Mouse (Mus musculus) liver, adult (tissue): Measurements from ENCODE around the gene Gm12355.

Experiments
- GATA4 ChIP-seq: IDR thresholded peaks from 2 replicates; pipeline ENCODE4 v1.6.1; 2014; ENCODE audit warnings: mild to moderate bottlenecking, low read length; ENCODE audit not compliant: insufficient replicate concordance

Gm12355 gene

DNA sequence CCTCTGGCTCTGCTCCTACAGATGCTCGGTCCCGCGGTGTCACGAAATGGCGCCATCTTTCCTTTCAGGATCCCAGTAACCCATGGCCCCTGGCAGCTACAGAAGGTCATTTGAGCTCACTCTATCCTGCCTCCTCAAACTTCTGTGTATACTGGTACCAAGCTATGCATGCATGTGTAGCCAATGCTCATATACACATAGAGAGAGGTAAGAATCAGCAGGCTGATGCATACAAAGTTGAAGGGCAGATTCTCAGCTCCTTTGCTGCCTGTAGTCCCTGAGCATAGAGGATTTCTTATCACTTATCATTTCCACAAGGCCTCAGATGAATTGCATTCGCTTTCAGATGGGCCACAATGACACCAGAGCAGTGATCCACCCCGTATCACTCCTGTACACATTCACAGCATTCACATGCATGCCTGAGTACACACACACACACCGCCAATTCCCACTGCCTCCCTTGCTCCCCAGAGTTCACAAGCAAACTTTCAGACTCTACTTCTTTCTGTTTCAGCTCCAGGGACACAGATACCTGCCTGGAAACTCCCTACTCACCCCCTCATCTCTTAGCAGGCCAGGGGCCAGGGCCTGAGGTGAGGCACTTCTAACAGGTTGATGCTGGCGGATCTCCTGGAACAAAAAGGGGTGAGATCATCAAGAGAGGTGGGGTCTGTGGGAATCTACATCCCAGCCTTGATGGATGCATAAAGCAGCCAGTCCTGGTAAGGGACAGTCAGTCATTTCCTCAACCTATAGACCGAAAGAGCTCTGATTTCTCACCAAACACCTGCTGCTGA is at the start of gene Gm12355, which contains the start of gene Gsdma3:
Gene Gm12355 (minus strand): TSS at position 51 of the 800 bp plus-strand sequence.
Gene Gsdma3 (plus strand): TSS at position 750 of the 800 bp plus-strand sequence.
- TF ChIP-seq GATA4: no peak

DNA sequence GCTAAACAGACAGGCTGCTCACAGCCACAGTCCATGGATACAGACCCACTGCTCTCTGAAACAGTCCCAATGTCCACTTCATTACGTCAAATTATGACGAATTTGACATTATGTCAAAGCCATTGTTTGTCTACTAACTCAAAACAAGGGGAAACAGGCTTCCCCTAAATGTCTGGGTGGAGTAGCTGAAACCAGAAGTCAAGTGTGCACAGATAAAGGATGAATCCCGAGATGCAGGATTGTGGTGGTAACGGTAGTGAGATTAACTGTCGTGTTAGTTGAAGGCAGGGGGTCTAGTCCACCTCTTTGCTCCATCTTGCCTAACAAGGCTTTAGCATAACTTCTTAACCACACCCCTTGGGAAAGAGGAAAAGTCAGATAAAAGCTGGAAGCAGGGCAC is 47.0 kb upstream of the Gm12355 start:
- TF ChIP-seq GATA4: no peak

DNA sequence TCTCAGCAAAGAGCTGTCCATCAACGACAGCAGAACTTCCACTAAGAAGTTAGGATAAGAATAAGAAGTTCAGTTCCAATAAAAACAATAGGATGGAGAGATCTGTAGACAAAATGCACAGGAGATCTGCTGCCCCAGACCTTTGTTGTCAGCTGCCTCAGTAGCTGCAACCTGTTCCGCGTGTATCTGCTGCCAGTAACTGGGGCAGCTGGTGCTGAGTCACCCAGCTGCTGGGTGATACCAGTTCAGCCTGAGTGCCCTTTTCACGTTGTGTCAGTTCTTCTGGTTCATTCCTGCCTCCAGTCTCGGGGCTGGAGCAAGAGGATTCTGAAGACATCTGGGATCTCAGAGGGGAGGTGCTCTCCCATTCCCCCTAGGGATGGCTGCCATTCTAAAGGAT is 46.4 kb upstream of the Gm12355 start:
- no peak for TF ChIP-seq GATA4

DNA sequence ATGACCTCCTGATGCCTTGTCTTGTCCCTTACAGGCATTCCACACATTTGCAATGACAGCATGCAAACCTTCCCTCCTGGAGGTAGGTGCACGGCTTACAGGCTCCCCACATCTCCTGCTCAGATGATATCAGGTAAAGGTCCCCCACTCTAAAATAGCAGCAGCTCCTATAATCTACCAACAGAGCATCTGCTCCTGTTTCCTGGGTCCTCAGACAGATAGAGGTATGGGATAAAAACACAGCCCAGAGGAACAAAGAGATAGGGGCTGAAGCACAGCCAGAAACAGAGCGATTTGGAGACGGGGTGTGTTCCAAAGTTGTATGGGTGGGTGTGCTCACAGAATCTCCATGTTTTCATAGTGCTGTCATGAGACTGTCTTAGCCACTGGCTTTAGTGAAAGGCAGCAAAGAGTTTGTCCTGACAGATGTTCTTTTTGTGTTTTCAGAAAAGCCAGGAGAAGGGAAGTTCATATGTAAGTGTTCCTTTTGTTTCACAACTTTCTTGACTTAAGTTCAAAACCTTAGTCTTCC is 45.9 kb upstream of the Gm12355 start:
- no peak for TF ChIP-seq GATA4

DNA sequence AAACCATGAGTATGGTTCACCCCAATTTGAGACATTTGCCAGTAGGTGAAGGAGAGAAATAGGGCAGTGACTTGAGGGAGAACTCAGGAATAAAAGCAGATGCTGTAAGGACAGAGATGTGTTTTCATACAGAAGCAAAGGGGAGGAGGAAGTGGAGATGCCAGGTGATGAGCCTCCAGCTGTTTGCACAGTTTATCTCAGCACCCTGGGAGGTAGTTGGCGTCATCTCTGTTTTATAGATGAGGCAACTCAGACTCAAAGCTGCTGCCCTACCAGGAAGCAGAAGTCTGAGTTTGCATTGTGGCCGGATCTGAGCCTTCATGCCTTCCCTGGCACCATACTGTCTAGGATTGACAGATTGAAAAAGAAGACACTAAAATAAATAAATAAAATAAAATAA is 43.5 kb upstream of the Gm12355 start:
- no peak for TF ChIP-seq GATA4

DNA sequence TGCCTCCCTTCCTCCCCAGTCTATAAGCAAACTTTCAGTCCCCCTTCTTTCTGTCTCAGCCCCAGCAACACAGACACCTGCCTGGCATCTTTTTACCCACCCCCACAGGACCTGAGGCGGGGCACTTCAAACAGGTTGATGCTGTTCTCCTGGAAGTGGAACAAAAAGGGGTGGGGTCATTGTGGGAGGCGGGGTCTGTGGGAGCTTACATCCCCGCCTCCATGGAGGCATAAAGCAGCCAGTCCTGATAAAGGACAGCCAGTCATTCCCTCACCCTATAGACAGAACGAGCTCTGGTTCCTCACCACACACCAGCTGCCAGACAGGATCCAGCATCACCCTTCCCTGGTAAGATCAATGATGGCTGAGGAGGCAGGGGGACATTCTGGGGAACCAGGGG is 38.6 kb upstream of the Gm12355 start, which contains the start of gene Gsdma:
Gene Gsdma (plus strand): TSS at position 261 of the 400 bp plus-strand sequence.
- no peak for TF ChIP-seq GATA4

DNA sequence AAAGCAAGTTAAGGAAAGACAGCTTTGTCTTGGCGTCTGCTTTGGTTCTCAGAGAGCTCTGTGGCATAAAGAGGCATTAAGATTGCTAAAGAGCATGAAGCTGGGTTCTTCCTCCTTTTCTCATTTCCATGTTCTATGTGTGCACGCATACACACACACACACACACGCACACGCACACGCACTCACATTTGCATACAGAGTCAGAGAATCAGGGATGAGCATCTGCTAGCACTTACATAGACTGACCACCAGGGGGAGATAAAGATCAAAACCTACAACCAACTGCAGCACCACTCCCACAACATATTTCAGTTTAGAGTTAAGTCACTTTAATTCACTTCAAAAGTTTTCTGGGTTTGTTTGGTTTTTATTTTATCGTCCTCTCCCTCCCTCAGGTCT is 35.1 kb upstream of the Gm12355 start:
- TF ChIP-seq GATA4: no peak

DNA sequence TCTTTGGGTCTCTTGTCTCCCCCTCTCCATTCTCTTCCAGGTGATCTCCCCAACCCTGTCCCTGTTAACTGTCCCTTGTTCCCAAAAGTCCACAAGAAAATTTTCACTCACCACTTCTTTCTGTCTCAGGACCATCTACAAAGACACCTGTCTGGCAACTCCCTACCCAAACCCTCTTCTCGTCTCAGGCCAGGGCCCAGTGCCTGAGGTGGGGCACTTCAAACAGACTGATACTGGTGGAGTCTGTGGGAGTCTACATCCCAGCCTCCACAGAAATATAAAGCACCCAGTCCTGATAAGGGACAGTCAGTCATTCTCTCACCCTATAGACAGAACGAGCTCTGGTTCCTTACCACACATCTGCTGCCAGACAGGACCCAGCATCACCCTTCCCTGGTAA is 21.0 kb upstream of the Gm12355 start, which contains the start of gene Gsdma2:
Gene Gsdma2 (plus strand): TSS at position 301 of the 400 bp plus-strand sequence.
- no peak for TF ChIP-seq GATA4

DNA sequence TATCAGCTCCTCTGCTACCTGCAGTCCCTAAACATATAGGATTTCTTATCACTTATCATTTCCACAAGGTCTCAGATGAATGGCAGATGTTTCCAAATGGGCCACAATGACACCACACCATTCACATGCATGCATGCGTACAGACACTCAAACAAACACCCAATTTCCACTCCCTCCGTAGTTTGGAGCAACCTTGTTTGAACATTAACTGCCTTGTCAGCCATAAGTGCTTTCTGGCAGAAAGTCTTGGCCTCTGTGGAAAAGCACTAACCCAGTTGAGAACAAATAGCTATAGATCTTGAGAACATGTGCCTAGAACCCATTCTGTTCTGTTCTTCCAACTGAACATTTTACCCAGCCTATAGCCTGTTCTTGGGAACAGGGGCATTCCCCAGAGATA is 20.5 kb upstream of the Gm12355 start:
- TF ChIP-seq GATA4: no peak

DNA sequence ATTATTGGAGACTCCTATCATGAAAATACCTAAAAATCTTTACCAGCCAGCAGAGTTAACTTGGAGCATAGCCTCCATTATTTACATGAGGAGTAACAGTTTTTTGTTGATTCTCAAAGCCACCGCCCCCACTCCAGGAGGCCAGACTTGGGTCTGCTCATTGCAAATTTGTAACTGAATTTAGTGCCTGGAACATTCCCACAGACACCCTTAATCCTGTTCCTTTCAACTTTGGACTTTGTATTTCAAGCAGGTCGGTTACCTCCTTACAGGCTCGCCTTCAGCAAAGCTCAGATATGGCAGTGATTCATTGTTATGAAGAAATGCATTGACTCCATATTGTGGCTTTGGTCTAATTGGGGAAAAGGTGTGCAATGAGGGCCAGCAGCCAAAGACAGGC is 19.3 kb upstream of the Gm12355 start:
- no peak for TF ChIP-seq GATA4

DNA sequence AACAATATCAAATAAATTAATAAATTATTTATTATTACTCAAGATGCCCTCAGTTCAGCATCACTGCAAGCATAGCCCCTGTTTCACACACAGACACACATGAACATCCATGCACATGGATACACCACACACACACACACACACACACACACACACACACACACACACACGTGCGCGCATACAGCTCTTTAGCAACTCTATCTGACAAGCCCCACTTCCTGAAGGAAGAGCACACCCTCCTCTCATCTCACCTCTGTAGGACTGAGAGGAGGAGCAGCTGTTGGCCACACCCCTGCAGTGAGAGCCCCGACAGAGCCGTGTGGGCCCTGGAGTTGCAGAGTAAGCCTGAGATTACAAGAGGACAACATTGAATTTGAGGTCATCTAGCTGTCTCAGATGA is 14.6 kb upstream of the Gm12355 start:
- no peak for TF ChIP-seq GATA4

DNA sequence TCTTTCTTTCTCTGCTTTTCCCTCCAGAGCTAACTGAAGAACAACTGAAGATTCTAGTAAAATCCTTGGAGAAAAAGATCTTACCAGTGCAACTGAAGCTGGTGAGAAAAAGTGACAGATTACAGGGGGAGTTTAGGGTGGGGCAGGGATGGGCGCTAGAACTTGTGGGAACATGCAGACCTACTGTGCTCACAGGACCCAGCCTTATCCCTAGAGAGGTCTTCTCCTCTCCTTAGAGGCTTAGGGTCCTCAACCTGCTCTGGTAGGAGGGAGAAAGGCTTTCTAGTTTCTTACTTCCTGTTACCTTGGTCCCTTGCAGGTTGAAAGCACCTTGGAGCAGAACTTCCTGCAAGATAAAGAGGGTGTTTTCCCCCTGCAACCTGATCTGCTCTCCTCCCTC is 12.0 kb upstream of the Gm12355 start:
- TF ChIP-seq GATA4: no peak

DNA sequence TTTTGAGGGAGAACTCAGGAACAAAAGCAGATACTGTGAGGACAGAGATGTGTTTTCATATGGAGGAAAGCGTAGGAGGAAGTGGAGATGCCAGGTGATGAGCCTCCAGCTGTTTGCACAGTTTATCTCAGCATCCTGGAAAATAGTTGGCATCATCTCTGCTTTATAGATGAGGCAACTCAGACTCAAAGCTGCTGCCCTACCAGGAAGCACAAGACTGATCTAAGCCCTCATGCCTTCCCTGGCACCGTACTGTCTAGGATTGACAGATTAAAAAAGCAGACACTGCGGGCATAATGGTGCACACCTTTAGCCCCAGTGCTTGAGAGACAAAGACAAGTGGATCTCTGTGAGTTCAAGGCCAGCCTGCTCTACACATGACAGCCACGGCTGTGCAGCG is 5.2 kb upstream of the Gm12355 start:
- no peak for TF ChIP-seq GATA4

DNA sequence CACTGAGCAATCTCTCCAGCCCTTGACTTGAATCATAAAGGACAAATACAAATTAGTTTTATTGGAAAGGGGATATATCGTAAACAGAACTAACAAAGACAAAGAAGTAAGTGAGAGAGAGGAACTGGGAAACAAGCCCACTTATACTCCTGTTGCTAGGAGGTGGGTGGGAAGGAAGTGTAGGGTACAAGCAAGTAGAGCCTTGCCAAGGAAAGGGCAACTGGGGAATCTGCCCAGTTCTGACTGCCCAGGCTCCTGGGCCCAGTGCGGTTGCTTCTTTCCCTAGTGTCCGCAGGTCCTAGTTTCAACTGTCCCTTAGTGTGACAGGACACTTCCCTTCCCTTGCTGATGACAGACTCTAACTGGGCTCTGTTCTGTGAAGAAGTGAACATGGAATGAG is 3.2 kb upstream of the Gm12355 start:
- no peak for TF ChIP-seq GATA4

DNA sequence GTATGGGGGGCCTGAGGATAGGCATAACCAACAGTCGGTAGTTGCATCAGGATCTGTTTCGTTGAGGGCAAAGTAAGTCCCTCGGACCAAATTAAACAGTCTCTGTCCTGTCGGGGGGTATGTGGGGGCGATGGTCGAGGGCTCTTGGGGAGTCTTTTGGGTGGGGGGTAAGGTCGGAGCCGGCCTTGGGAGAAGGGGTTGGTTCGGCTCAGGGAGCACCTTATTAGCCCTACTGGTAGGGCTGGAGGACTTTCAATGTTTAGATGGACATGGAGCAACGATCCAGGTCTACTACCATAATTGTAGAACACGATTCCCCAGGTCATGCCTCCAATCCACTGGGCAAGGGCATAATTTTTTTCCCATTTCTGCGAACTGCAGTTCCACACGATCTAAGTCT is 4.7 kb downstream of the Gm12355 start:
- no peak for TF ChIP-seq GATA4

DNA sequence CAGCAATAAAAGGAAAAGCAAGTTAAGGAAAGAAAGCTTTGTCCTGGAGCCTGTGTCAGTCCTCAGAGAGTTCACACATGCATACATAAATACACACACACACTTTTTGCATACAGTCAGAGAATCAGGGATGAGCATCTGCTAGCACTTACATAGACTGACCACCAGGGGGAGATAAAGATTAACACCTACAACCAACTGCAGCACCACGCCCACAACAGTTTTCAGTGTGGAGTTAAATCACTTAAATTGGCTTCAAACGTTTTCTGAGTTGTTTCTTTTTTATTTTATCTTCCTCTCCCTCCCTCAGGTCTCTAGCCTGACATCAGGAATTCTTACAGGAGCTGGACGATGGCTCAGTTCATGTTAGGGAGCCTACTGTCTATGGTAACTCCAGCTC is 18.7 kb downstream of the Gm12355 start:
- TF ChIP-seq GATA4: no peak

DNA sequence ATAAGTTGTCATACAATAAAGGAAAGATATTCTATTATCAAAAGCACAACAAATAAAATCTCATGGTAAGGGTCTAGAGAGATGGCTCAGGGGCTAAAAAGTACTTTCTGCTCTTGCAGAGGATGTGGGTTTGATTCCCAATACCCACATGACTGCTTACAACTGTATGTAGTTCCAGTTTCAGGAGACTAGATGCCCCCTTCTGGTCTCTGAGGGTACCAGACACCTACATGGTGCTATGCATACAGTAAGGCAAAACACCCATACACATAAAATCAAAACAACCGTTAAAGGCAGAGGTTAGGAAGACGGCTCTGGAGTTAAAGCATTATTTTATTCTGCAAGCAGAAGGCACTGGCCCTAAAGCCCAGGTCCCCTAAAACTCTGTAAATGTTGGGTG is 21.5 kb downstream of the Gm12355 start:
- TF ChIP-seq GATA4: no peak
